Mouse (Mus musculus) embryonic stem cell, embryonic (primary cell): ENCODE data around the gene Vmn1r107.
"Not testable (repeated sequence)": the region's sequence is repeated elsewhere in the genome, so short reads cannot be mapped to it uniquely, and the experiment has no call there.

Experiments
- CTCF ChIA-PET, 4 experiments: fragments of 300-600 bp in 2 of 4; fragments of 350-600 bp in 2 of 4; sonication (Branson Sonifier 250); formaldehyde crosslinking; loops; one replicate each; lab custom pipeline; 2022; ENCODE audit warnings: inconsistent platforms in 2 of 4; lab: Charles Lee
- POLR2A ChIA-PET, 4 experiments: fragments of 300-600 bp in 2 of 4; fragments of 350-600 bp in 2 of 4; sonication (Branson Sonifier 250); formaldehyde crosslinking; loops; one replicate each; lab custom pipeline; 2022; ENCODE audit warnings: antibody characterized with exemption in 4 of 4, inconsistent platforms in 1 of 4; lab: Charles Lee

The Vmn1r107 gene

DNA sequence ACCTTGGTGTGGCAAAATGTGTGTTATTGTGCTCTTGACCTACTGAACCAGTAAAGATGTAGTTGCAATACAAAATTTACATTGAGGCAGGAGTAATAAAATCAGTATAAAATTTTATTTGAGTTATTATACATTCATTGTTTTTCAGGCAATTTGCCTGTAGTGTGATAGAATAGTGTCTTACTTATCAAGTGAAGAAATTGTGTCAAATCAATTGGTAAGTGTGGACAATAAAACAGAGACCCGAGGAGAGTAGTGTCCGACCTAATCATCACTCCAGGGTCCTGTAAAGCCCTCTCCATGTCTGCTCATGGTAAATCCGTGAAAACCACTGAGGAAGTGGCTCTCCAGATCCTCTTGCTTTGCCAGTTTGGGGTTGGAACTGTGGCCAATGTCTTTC lies at the start of gene Vmn1r107:
TSS of gene Vmn1r107 (plus strand) at position 301 of the 400 bp plus-strand sequence.
- POLR2A ChIA-PET, CTCF ChIA-PET: not testable (repeated sequence)

DNA sequence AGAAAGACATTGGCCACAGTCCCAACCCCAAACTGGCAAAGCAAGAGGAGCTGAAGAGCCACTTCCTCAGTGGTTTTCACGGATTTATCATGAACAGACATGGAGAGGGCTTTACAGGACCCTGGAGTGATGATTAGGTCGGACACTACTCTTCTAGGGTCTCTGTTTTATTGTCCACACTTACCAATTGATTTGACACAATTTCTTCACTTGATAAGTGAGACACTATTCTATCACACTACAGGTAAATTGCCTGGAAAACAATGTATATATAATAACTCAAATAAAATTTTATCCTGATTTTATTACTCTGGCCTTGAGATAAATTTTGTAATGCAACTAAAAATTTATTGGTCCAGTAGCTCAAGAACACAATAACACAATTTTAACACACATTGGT lies 34.4 kb downstream of the Vmn1r107 start, which contains the start of gene Vmn1r111:
TSS of gene Vmn1r111 (minus strand) at position 101 of the 400 bp plus-strand sequence.
- POLR2A ChIA-PET, CTCF ChIA-PET: not testable (repeated sequence)
